Mouse (Mus musculus): ENCODE measurements around the gene Ccdc157.
"Not testable (repeated sequence)": the region's sequence is repeated elsewhere in the genome, so short reads cannot be mapped to it uniquely, and the experiment has no call there.

Gene Ccdc157

GRCm38 (mm10) chr11:4182061-4182460 lies 22.0 kb upstream of the Ccdc157 start:
- no peak for DNase-seq

- DNase-seq = no peak
These were observed 17.6 kb upstream of the Ccdc157 start for GRCm38 (mm10) chr11:4177716-4178115.

- DNase-seq = no peak
These were observed 14.5 kb upstream of the Ccdc157 start for GRCm38 (mm10) chr11:4174586-4174985.

- DNase-seq = no peak
These were observed 6.5 kb upstream of the Ccdc157 start for GRCm38 (mm10) chr11:4166467-4167090.

- DNase-seq = no peak
These were observed 4.6 kb upstream of the Ccdc157 start for GRCm38 (mm10) chr11:4164701-4165100.

- DNase-seq = no peak
These were observed 826 bp upstream of the Ccdc157 start for GRCm38 (mm10) chr11:4160758-4161480.

- DNase-seq = no peak
These were observed 1.4 kb downstream of the Ccdc157 start for GRCm38 (mm10) chr11:4158676-4159075.

- no peak for DNase-seq
These were observed 4.5 kb downstream of the Ccdc157 start for GRCm38 (mm10) chr11:4155641-4156040.

- DNase-seq = no peak
These were observed 6.4 kb downstream of the Ccdc157 start for GRCm38 (mm10) chr11:4153694-4154093.

- no peak for DNase-seq
These were observed 10.2 kb downstream of the Ccdc157 start for GRCm38 (mm10) chr11:4149886-4150285.

GRCm38 (mm10) chr11:4148536-4149156 lies 11.4 kb downstream of the Ccdc157 start:
- DNase-seq = no peak

GRCm38 (mm10) chr11:4148120-4148519 lies 12.0 kb downstream of the Ccdc157 start:
- no peak for DNase-seq

GRCm38 (mm10) chr11:4147098-4147497 lies 13.0 kb downstream of the Ccdc157 start:
- DNase-seq = no peak

GRCm38 (mm10) chr11:4146381-4146780 lies 13.7 kb downstream of the Ccdc157 start:
- DNase-seq = no peak

GRCm38 (mm10) chr11:4143281-4144062 lies 16.6 kb downstream of the Ccdc157 start:
- no peak for DNase-seq

GRCm38 (mm10) chr11:4142352-4142751 lies 17.7 kb downstream of the Ccdc157 start:
- DNase-seq = no peak

- no peak for DNase-seq
These were observed 18.6 kb downstream of the Ccdc157 start for GRCm38 (mm10) chr11:4141505-4141904.

GRCm38 (mm10) chr11:4138964-4139363 lies 21.1 kb downstream of the Ccdc157 start:
- DNase-seq = no peak

- DNase-seq = peak; percentile 87
These were observed 24.8 kb downstream of the Ccdc157 start, which contains the start of gene Rnf215 for GRCm38 (mm10) chr11:4134986-4135935. Gene Rnf215, plus strand, starts transcription at chr11:4135202.

- no peak for DNase-seq
These were observed 25.7 kb downstream of the Ccdc157 start for GRCm38 (mm10) chr11:4134400-4134799.

- no peak for DNase-seq
These were observed 26.6 kb downstream of the Ccdc157 start for GRCm38 (mm10) chr11:4133450-4133849.

GRCm38 (mm10) chr11:4128461-4128860 lies 31.6 kb downstream of the Ccdc157 start:
- not testable (repeated sequence) for DNase-seq
